Comparison of ENCODE assay signal across 19 mouse cellular contexts in the genomic region with DNA sequence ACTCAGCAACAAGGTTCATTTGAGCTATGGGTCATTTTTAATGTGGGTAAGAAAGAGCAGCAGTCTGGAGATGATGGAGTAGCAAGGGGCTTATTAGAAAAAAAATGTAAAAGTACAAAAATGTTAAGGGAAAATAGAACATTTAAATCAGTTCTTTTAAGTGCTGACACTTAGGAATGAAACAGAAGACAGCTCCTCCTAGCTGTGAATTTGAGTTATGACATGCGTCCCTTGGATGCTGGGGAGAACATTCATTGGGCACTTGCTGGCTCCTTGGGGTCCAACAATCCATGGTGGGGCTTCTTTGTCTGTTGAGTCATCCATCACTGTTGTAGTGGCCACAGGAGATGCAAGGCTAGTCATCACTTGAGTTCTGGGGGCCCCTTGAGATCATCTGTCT. TPM values are rescaled to one million over a fixed set of nuclear protein-coding genes. Genes with fewer than 3 reads are reported as not detected.
DNase-seq lines count a peak whose midpoint lies in the region; ATAC-seq and TF ChIP-seq lines count a peak whose summit lies in the region.
"Had no signal": no experiment of that assay in that cellular context is flagged by ENCODE, and none has a peak within 500 bp of the region (broad histone marks: within the 10 kb centered on the region; RNA-seq: fewer than 3 reads in every experiment).

No protein-coding gene starts in this region.

- H3K27me3 ChIP-seq in Patski, result peaks cover 3% of the 10 kb centered on the region

- DNase-seq in embryo, embryonic 10 days (ENCODE audit: low spot score), result peak; percentile 11
- DNase-seq in embryo, embryonic 11 days, result no peak
- no peak for DNase-seq in left cerebral cortex, adult 2 months (ENCODE audit: extremely low spot score in 1 of 2, low spot score in 2 of 2)
- DNase-seq in left cerebral cortex, adult 11 months (ENCODE audit: low spot score), result no peak
- no peak for DNase-seq in Patski (ENCODE audit: low read depth, low spot score)
- peak; percentile 45 for DNase-seq in naive thymus-derived CD4-positive, alpha-beta T cell, adult 2 months (ENCODE audit: low read depth)
- no peak for DNase-seq in adrenal gland, postnatal 14 days
- DNase-seq: adrenal gland, adult 8-10 months; cerebellum, postnatal 36 days; heart, adult 18-20 months; heart, postnatal 36 days; kidney, adult 8-10 months; layer of hippocampus, adult 9-11 months; lung, adult 2 months; thymus, adult 2 months had no signal

- peak; percentile 75 for TF ChIP-seq CTCF in left cerebral cortex, adult 2 months (IDR thresholded peaks at IDR 0.05)
- peak; percentile 21 for TF ChIP-seq CTCF in Patski (IDR thresholded peaks at IDR 0.05)

- intact Hi-C loops in left cerebral cortex, adult 2 months (cut with DNase I), result loop anchor here (5.0 kb wide), 1 partner anchor 570 kb away; no protein-coding TSS in a partner anchor

- in situ Hi-C loops in Patski (cut with MboI; ENCODE audit: low pct_unique_long_range_greater_than_20kb), result no loop called here

- POLR2A ChIA-PET in Patski (lab: Charles Lee), result no interaction called here

- no peak overlapping the region for H3K27ac ChIP-seq in left cerebral cortex, adult 2 months
- H3K27ac ChIP-seq: limb, embryonic 10.5 days had no signal

- no peak overlapping the region for H3K4me3 ChIP-seq in left cerebral cortex, adult 2 months
- H3K4me3 ChIP-seq: erythroblast, embryonic 14.5 days; limb, embryonic 10.5 days had no signal

- no peak for ATAC-seq in Patski
- ATAC-seq in frontal cortex, adult (ENCODE audit: low TSS enrichment), result no peak; the same call in 1 of the 2 replicates

- CTCF ChIA-PET in Patski (lab: Charles Lee), result interaction anchor here (1.2 to 1.6 kb wide), 2 partner anchors 12 to 52 kb away, joined by 4 read pairs; no protein-coding TSS in a partner anchor

RNA-seq across cellular contexts. Expression of a gene that starts 19.3 kb away (rescaled TPM):
- under 1 TPM; 0.14 TPM for total RNA-seq in left cerebral cortex, adult 2 months (2021)
- not detected for polyA plus RNA-seq in Patski (2021)
- not detected in 2 replicates for total RNA-seq in adrenal gland, postnatal 14 days (2021)
- total RNA-seq: adrenal gland, adult 8-10 months; heart, adult 18-20 months; heart, postnatal 36 days had no signal
- polyA plus RNA-seq: limb, embryonic 10.5 days; spleen, adult 2 months had no signal

Comparison
In these comparisons a context has a peak if more than half of its experiments do, and no peak if none do; other contexts are left out.
1. DNase-seq: peak in embryo, embryonic 10 days (single experiment) and naive thymus-derived CD4-positive, alpha-beta T cell, adult 2 months (single experiment); none in embryo, embryonic 11 days (single experiment), left cerebral cortex, adult 2 months (0 of 2), left cerebral cortex, adult 11 months (single experiment), Patski (single experiment) and adrenal gland, postnatal 14 days (single experiment).